Mouse (Mus musculus) cerebellum, adult 18-20 months (tissue): ENCODE measurements around the gene Atp5e.

Source experiments
- DNase-seq, 2 experiments: peaks; one replicate each; pipeline ENCODE4 v3.0.0; 2021

Gene Atp5e

DNA sequence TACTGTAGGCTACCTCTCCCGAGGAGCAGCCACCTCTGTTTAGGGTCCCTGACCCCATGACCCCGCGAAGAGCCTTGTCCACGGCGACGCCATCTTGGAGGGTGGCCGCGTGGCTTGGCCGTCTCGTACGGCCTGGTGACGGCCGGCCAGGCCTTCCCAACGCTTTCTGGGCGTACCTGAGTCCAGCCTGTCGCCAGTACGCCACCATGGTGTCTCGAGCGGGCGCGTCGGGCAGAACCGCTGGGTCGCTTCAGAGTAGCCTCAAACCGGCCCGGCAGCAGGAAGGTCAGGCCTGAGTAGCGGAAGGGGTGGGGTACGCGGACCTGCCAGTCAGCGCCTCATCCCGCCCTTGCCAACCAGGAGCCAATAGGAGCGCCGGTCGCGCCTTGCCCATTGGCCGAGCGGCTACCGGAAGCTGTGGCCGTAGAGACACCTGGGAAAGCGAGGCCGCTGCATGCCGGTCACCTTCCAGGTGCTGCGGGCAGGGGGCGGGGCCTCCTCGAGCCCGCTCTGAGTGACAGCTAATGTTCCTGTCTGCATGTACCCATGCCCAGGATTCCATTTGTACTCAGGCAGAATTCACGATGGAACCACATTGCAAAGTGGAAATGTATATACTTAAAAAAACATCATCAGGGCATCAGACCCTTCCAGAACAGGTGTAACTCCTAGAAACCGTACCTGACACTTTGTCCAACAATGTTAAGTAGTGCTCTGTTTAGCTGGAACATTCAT, at the start of gene Atp5e:
Gene Atp5e, minus strand, starts transcription at position 317 of the 735 bp plus-strand sequence.
- DNase-seq, result peak; percentile 97 to 99

DNA sequence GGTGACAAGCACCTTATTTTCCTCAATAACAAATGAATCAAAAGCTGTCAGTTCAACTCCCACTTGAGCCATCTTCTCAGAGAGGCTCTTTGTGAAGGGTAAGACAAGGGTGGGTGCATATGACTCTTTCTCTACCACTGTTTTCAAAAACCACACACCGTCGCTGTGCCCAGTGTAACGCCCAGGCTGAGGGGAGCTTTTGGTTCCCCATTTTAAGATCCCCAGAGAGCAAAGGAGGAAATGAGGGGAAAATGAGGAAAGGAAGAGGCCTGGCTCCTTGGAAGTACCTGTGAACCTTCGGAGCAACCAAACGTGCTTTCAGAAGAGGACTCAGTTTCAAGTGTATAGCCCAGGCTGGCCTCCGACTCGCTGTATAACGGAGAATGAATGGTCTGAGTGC, 45.9 kb upstream of the Atp5e start:
- DNase-seq, result no peak

DNA sequence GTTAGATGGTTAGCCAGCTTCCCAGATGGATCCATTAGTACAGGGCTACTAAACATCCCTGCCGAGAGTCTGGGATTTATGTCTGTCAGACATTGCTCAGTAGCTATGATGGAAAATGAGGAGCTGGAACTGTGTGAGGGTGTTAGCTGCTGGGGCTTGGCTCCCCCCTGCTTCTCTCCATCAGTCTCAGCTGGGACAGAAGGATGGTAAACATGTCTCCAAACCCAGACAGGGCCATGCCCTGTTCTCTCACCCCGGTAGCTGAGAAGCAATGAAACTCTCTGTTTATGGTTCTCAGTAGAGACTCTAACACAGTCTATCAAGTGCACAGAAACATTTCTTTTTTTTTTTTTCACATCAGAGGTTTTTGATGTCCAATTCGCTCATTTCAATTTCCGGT, 44.1 kb upstream of the Atp5e start:
- no peak for DNase-seq

DNA sequence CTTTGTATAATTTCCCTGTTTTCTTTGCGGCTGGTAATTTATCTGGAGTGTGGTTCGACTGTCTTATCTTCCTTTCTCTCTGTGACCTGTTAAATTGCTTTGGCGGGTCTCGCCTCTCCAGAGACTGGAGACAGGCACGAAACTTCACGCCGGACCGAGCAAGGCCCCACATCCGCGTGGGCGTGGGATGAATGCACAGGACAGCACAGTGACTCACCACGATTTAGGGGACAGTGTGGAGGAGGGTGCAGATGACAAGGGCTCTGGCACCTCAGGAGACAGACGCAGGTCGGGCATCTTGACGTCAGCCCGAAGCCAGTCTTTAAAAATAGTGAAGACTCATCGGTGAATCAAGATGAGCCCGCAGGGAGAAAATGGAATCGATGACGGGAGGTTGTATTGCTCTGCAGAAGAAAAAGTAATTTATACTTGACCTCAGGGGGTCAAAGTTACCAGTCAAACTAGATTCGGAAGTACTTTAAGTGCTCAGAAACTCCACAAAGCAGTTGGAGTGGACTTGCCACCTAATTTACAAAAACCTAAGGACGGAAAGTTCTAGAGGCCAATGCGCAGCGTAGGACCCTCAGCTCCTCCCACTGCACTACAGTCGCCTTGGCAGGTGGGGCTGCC, 39.0 kb upstream of the Atp5e start:
- DNase-seq, result no peak

DNA sequence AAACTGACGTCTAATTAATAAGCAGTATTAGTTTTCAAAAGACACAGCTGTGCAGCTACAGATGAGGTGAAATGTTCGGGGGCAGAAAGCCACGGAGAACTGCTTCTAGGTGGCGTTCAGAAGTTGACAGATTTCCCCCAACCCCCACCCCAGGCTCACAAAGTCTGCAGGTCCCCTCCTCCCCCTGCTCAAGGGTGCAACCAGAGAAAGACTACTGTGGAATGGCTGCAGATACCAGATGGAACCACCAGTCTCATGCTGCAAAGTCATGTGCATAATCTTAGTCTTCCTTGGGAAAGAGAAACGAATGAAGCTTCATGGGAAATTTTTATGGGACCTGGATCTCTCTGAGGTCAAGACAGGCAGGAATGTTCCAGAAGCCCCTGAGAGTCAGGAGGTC, 38.4 kb upstream of the Atp5e start:
- DNase-seq, result no peak

DNA sequence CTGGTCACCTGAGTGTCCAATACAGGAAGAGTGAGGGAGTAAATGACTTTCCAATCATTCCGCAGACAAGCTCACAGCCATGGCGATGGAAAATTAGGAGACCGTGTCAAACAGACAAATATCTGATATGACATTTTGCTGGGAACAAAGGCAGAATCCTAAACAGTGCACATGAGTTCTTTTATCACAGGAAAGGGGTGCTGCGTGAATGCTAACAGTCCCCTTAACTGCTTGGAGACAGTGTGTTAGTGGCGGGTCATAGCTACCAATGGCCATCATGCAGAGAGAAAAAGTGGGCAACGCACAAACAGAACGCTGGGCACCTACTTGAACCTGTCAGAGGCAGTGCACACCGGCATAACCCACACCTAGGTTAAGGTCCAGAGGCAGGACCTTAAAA, 37.6 kb upstream of the Atp5e start:
- DNase-seq, result no peak

DNA sequence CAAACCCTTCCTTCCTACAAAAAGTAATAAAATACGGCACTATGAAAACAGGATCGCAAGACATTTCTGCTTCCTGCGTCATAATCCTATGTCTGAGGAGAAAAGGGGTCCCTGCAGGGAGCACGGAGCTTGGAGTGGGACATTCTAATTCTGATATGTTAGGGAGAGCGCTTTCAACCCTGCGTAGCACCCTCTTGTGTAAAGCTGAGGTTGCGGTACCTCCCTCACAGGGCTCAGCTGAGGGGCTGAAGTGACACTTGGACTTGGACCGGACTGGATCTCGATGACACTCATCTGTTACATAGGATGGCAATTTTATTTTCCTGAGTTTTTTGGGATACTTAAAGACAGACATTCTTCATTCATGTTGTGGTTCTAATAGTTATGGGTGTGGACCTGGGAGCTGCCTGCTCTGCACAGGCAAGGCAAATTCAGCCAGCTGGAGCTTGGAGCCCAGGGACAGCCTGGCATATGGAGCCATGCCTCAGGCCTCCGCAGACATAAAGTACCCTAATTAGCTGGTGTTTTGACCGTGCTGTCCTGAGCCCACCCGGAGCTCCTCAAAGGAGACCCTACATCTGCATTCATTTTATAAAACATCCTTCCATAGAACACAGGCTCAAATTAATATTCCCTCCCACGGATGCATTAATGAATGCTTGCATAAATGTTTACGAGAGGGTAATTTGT, 37.1 kb upstream of the Atp5e start:
- no peak for DNase-seq

DNA sequence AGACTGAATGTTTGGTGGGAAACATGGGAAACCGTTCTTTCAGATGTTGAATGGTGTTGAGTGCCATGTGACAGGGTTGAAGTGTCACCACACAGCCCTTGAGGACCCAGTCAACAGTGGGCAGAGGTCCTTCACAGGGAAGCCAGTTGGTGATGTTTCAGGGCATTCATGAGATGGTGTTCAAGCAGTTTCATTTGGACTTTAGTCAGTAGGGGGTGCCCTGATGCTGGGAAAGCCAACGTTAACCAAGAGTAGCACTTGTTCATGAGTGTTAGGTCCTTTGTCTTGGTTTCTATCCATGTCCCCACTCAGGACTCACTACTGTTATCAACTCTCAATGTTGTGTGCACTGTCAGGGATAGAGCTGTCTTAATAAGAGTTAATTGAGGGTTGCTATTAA, 29.0 kb upstream of the Atp5e start:
- DNase-seq, result no peak

DNA sequence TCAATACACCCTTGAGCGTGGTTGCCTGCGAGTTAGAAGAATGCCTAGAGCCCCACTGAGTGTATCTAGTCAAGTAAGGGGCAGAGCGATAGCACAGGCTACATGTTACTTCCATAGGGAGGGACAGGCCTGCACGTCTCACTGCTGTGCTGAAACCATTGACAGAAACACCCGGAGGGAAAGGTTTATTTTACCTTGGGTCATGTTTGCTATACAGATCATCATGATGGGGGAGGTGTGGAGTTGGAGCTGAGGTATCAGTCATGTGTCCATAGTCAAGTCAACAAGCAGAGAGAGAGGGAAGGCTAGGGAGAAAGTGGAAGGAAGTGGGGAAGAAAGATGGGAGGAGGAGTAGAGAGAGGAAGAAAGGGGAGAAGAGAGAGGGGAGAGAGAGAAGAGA, 23.1 kb upstream of the Atp5e start:
- no peak for DNase-seq

DNA sequence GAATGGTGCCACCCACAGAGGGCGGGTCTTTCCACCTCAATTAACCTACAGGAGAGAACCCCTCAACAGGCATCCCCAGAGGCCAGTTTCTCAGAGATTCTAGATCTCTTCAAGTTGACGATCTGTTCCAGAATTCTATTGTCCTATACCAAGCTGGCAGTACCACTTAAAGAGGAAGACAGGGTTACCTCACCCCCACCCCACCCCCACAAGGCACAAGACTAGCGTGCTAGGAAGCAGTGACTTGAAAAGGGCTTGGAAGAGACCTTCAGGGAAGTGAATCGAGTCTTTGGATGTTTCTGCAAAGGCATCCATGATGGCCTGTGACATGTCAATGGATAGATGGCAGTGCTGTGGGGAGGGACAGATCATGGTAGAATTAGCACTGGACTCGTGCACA, 14.8 kb upstream of the Atp5e start:
- DNase-seq, result no peak

DNA sequence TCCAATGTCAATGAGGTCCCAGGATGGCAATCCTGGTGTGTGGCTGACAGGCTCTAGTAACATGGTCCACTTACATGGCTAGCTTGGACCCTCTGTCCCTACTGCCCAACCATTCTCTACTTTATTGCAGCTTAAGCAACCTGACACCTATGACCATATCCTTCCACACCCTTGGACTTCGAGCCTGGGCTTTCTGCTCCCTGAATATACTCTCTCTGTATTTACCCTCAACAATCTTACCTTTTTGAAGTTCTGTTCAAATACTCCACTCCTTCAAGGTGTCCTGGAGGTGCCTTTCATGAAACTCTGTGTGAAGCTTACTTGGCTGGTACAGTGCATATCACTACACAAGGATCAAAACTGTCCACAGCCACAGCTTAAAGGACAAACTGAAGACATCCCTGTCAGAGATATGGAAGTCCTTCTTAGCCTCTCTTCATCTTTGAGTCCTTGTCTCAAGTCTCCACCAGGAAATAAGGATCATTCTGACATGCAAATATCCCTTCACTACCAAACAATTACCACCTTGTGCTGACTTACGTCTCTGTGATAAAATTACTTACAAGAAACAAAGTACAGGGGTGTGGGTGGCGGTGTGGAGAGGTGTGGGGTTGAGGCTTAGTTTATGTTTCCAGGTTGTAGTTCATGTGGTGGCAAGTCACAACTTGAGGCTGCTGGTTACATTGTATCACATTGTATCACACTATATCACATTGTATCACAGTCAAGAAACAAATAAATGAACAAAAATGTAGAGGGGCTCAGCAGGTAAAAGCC, 13.8 kb upstream of the Atp5e start:
- DNase-seq, result no peak

DNA sequence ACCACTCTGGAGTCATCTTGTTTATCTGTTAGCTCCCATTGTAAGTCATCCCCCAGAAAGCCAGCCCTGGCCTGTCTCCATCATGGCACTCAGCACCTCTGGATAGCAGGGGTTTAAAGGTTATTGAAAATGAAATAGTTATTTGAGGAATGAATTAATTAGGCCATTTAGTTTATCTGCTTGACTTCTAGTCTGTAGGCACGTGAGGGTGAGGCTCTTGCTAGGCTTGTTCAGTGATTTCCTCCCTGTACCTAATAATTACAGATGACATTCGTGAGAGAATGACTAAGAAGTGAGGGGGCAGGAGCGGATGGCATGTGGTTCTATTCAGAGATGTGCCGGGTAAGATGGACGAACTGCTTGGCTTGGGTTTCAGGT, 9.6 kb upstream of the Atp5e start:
- DNase-seq, result no peak

DNA sequence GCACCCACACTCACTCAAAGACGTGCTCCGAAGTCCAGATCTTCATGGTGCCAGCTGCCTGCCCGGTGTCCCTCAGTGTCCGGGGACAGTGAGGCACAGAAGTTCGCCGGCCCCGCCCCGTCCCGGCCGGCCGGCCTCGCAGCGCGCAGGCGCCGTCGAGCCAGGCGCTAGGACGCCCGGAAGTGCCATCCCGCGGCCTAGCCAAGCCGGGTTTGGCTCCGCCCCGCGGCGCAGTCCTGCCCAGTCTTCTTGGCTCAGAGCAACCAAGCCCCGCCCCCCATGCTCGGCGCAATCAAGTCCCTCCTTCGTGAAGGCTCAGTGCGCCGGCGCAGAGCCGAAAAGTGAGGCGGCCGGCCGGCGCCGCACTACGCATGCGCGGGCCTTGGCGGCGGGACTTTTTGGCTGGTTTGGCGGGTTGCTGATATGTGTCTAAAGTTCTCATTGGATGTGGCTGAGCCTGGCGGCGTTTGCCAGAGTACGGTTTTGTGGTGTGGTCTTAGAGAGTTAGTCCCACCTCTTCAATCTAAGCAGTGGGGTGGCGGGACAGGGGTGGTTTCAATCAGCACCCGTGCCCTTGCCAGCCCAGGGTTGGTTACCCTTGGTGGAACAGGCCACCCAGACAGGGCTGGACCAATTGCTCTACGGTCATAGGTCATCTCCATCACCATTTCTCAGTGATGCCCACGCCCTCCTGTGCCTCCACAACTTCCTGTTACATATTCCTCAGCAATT, 9.1 kb upstream of the Atp5e start, which contains the start of gene Prelid3b:
Gene Prelid3b, minus strand, starts transcription at position 264 of the 732 bp plus-strand sequence.
- DNase-seq, result peak; percentile 98 to 99

DNA sequence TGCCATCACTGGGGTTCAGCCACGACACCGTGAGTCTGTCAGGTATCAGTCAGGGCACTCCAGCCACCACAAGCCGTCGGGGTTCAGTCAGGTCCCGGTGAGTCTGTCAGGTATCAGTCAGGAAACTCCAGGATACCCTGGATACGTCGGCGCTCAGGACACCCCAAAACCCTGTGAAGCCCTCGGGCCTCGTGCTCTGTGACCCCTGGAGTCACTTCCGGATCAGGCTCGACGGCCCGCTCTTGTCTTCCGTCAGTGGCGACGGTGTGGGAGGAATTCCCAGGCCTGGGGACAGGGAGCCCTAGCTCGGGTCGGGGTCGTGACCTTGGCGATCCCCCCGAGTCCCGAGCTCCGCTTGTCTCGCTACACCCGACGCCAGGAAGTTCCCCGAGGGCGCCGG, 8.5 kb upstream of the Atp5e start:
- peak in 1 of 2 experiments; percentile 10 for DNase-seq

DNA sequence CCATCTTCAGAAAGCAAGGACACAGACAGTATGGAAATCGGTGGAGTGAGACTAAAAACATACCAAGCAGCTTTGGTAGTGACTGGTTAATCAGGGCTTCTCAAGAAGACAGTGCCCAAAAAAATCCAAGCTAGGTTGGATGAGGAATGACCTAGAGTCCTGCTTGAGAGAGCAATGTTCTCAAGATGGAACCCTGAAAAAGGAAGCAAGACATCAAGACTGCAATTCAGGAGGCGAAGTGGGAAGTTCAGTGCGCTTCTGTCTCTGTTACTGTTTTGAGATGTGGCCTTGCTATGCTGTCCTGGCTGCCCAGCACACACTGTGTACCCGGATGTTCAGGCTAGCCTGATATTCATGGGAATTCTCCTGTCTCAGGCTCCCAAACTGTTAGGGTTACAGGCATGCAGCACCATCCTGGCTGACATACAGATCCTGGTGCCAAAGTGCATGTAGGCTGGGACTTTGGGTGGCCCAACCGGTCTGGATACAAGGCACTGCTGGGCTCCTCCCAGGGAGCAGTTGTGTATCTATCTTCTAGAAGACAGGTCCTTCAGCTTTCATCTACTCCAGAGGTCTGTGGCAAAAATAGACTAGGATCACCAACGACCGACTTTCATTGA, 7.0 kb upstream of the Atp5e start:
- DNase-seq, result no peak

DNA sequence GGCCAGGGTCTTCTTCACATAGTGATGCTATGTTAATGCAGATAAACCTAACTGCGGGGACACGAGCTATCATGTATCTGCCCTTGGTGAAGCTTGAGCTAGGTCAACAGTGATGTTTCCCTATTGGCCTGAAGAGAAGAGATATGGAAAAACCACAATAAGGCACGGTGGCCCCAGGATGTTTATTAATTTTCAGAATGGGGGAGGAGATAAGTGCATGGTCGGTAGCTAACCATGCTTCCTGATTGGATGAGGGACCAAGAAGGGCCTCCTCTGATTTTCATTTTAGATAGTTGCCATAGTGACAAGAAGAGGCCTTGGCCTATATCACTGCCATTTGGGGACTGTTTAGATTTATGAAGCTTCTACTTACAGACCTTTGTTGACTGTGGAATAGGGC, 6.4 kb upstream of the Atp5e start:
- no peak for DNase-seq

DNA sequence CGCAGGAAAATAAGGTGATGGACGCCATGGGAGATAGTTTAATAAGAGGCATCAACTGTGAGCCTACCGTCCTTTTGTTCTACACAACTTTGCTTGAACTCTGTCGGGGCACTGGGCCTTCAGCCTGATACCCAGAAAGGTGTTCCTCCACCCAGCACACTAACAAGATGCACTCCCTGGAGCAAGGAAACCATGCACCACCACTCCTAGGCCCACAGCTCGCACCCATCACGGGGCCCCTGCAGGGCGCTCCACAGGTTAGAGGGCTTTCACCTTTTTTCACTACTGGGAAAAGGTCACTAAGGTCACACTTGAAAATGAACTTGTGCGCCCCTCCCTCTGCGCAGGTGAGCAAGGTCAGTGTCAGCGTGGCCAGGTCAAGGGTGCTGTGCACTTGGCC, 535 bp downstream of the Atp5e start:
- DNase-seq, result no peak

DNA sequence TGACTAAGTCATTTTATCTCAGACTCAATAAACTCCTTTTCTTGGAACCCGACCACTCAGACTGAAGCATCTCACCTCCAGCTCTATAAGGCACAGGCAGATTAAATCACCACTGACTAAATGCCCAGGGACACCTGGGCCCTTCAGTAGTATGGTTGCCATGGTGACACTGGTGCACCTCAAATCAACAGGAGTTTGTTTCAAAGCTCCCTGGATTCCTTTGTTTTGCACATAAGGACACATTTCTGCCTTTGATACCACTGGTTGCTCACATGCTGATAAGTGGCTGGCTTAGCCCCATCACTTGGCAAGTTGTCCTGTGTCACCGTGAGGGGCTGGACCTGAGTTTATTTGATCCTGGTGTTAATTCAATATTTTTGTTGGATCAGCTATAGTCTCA, 4.5 kb downstream of the Atp5e start:
- no peak for DNase-seq

DNA sequence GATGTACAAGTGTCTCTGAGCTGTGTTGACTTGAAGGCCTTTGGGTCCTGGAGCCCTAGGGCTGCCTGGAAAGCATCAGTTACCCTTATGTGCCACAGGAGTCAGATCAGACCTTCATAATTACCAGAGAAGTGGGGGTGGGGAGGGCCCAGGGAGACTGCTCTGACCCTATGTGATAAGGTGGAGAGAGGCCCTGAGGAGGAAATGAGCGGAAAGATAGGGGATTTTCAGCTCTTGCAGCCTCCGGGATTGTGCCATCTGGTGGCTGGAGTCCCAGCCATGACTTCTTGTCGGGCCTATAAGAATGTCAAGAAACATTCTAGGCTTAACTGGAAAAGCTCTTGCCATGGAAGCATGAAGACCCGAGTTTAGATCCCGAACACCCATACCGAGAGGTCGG, 10.2 kb downstream of the Atp5e start:
- no peak for DNase-seq

DNA sequence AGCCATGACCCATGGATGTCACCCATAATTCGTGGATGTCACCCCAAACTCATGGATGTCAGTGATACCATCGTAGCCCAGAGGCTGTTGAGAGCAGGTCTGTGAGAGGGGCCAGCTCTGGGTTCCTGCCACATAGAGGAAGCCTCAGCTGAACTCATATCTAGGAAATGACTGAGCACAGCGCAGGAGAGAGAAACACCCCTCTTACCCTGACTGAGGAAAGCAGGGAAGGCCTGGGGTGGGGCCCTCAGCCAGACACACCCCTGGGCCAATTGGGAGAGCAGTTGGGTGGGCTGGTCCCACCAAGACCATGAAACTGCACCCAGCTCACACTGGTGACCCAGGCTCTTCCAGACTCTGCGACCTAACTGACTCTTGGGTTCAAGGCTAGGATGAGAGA, 13.6 kb downstream of the Atp5e start, which contains the start of gene Tubb1:
Gene Tubb1, plus strand, starts transcription at position 343 of the 400 bp plus-strand sequence.
- DNase-seq, result no peak

DNA sequence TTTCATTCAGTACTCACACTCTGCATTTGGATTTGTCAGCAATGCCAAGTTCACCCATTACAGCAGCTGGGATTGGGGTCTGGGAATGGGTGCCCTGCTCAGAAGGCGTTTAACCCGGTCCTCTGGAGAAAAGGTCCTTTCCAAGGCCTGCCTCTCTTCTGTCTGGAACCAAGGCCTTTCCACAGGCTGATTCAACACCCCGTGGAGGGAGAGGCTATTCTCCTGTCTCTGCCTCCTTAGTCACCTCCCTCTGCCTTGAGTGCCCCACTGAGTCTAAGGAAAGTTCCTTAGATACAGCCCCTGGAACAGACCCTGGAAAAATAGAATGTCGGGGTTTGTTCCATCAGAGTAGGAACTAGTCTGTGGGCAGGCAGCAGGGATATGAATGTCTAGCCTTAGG, 15.5 kb downstream of the Atp5e start:
- no peak for DNase-seq

DNA sequence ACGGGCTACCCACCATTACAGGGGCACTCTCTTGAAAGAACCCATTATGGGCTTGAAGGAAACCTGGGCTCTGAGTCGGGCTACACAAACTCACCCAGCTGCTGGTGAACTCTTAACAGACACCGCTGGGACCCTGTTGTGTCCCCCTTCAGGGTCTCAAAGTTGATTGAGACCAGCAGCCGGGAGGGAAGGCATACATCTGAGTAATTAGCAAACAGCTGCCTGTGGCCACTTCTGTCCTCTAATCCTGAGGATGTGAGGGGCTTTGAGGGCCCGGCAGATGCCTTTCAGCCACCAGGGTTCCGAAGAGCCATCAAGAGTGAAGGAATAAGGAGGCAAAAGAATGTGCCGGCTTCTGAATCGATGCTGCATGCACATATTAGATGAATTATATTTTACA, 17.0 kb downstream of the Atp5e start:
- DNase-seq, result no peak
